ENCODE assay signal across 27 mouse cellular contexts in the genomic region with DNA sequence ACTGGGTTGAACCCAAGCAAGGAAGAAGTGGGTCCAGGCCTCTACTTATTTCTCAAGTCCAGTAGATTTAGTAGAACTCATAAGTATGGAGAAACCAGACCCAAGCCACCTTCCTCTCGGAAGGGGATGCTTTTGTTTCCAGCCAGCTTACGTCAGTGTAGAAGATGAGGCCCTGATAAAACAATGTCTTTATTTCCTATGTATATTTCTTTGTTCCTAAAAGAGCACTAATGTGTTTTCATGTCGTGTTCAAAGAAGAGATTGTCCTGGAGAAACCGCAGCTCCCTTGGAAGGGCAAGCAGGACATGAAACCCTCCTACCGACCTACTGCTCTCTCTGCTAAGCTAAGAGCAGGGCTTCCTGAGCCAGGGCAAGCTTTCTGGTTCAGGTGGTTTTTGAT. TPM values are rescaled to one million over a fixed set of nuclear protein-coding genes. Genes with fewer than 3 reads are reported as not detected.
DNase-seq lines count a peak whose midpoint lies in the region; ATAC-seq and TF ChIP-seq lines count a peak whose summit lies in the region.
"Had no signal": no experiment of that assay in that cellular context is flagged by ENCODE, and none has a peak within 500 bp of the region (broad histone marks: within the 10 kb centered on the region; RNA-seq: fewer than 3 reads in every experiment).

No protein-coding gene starts in this region.

- H3K4me3 ChIP-seq in gastrocnemius, adult 2 months = no peak overlapping the region
- H3K4me3 ChIP-seq in heart, embryonic 13.5 days = no peak overlapping the region
- no peak overlapping the region for H3K4me3 ChIP-seq in lung, postnatal 0 days (ENCODE audit: low read depth, low read length)
- no peak overlapping the region for H3K4me3 ChIP-seq in forebrain, embryonic 16.5 days (replicated peaks; ENCODE audit: low read length)
- H3K4me3 ChIP-seq: embryonic facial prominence, embryonic 15.5 days; limb, embryonic 10.5 days; liver, embryonic 15.5 days; midbrain, embryonic 10.5 days; myocyte; stomach, embryonic 15.5 days had no signal

- peak; percentile 91 for TF ChIP-seq EP300 in lung, postnatal 0 days (IDR thresholded peaks at IDR 0.05)

- TF ChIP-seq CTCF in gastrocnemius, adult 2 months (IDR thresholded peaks at IDR 0.05) = no peak
- no peak for TF ChIP-seq CTCF in lung, postnatal 0 days (IDR thresholded peaks at IDR 0.05)

- WGBS in heart, embryonic 13.5 days = 70% methylated on average over 5 of the region's 5 CpGs
- WGBS in lung, postnatal 0 days = 75% methylated on average over 5 of the region's 5 CpGs
- 87% methylated on average over 5 of the region's 5 CpGs for WGBS in forebrain, embryonic 16.5 days

- no peak for ATAC-seq in heart, embryonic 13.5 days (ENCODE audit: extremely low read depth, insufficient number of reproducible peaks, low FRiP score, low TSS enrichment)
- peak; percentile 79 for ATAC-seq in lung, postnatal 0 days
- ATAC-seq in forebrain, embryonic 16.5 days = no peak
- ATAC-seq: forebrain, embryonic 14.5 days; inflammation-experienced regulatory T-cells, adult 6 months; midbrain, embryonic 16.5 days had no signal

- intact Hi-C loops in gastrocnemius, adult 2 months (cut with DNase I) = no loop called here
- intact Hi-C loops in heart, postnatal 14 days (cut with DNase I) = no loop called here

- DNase-seq in gastrocnemius, adult 2 months = no peak
- DNase-seq in gastrocnemius, postnatal 4 days (ENCODE audit: low spot score in 2 of 2) = no peak
- no peak for DNase-seq in heart, postnatal 14 days
- peak; percentile 53 for DNase-seq in lung, postnatal 0 days (ENCODE audit: low spot score)
- no peak for DNase-seq in lung, postnatal 14 days
- no peak for DNase-seq in right cerebral cortex, adult 2 months (ENCODE audit: low spot score in 2 of 2)
- DNase-seq: adrenal gland, postnatal 25 days; cerebellum, adult 9-10 months; gastrocnemius, postnatal 10 days; kidney, adult 18-20 months; kidney, postnatal 4 days; liver; right cerebral cortex, adult 18-20 months; thymus, adult 2 months; thymus, postnatal 4 days had no signal

- H3K9ac ChIP-seq in heart, embryonic 13.5 days = no peak overlapping the region
- H3K9ac ChIP-seq in lung, postnatal 0 days (replicated peaks; ENCODE audit: low read depth) = no peak overlapping the region
- no peak overlapping the region for H3K9ac ChIP-seq in forebrain, embryonic 16.5 days (replicated peaks; ENCODE audit: low read depth, low read length)
- H3K9ac ChIP-seq: embryonic facial prominence, embryonic 15.5 days; hindbrain, embryonic 14.5 days; liver, embryonic 15.5 days; stomach, embryonic 15.5 days had no signal

- no peak overlapping the region for H3K4me2 ChIP-seq in heart, embryonic 13.5 days
- H3K4me2 ChIP-seq in lung, postnatal 0 days (replicated peaks; ENCODE audit: low read depth, low read length) = no peak overlapping the region
- H3K4me2 ChIP-seq in forebrain, embryonic 16.5 days (ENCODE audit: low read length) = no peak overlapping the region
- H3K4me2 ChIP-seq: embryonic facial prominence, embryonic 15.5 days; hindbrain, embryonic 14.5 days; liver, embryonic 15.5 days; stomach, embryonic 15.5 days had no signal

- H3K9me3 ChIP-seq in heart, embryonic 13.5 days = no peaks in the 10 kb centered on the region
- no peaks in the 10 kb centered on the region for H3K9me3 ChIP-seq in lung, postnatal 0 days (ENCODE audit: low read length)
- H3K9me3 ChIP-seq in forebrain, embryonic 16.5 days (ENCODE audit: control insufficient read depth, low read length) = no peaks in the 10 kb centered on the region
- H3K9me3 ChIP-seq: embryonic facial prominence, embryonic 15.5 days; limb, embryonic 10.5 days; liver, embryonic 15.5 days; midbrain, embryonic 10.5 days; stomach, embryonic 15.5 days had no signal

- no peaks in the 10 kb centered on the region for H3K27me3 ChIP-seq in heart, embryonic 13.5 days (replicated peaks)
- H3K27me3 ChIP-seq in lung, postnatal 0 days (replicated peaks; ENCODE audit: insufficient read depth, low read length) = no peaks in the 10 kb centered on the region
- no peaks in the 10 kb centered on the region for H3K27me3 ChIP-seq in forebrain, embryonic 16.5 days (replicated peaks; ENCODE audit: control insufficient read depth, insufficient read depth, low read length)
- H3K27me3 ChIP-seq: embryonic facial prominence, embryonic 15.5 days; liver, embryonic 15.5 days; stomach, embryonic 15.5 days had no signal

- H3K27ac ChIP-seq in gastrocnemius, adult 2 months = peak overlapping the region; percentile 80
- H3K27ac ChIP-seq in heart, embryonic 13.5 days (replicated peaks) = peak overlapping the region; percentile 32; the same call in 1 of the 2 replicates
- peak overlapping the region; percentile 52; the same call in 1 of the 2 replicates for H3K27ac ChIP-seq in lung, postnatal 0 days (ENCODE audit: low read length)
- H3K27ac ChIP-seq in forebrain, embryonic 16.5 days (ENCODE audit: low read length) = no peak overlapping the region
- H3K27ac ChIP-seq: embryonic facial prominence, embryonic 15.5 days; hindbrain, embryonic 14.5 days; limb, embryonic 10.5 days; liver, embryonic 15.5 days; midbrain, embryonic 10.5 days; stomach, embryonic 15.5 days had no signal

- H3K36me3 ChIP-seq in heart, embryonic 13.5 days = no peaks in the 10 kb centered on the region
- H3K36me3 ChIP-seq in lung, postnatal 0 days (ENCODE audit: insufficient read depth, low read length) = no peaks in the 10 kb centered on the region
- H3K36me3 ChIP-seq in forebrain, embryonic 16.5 days (ENCODE audit: control insufficient read depth, insufficient read depth) = no peaks in the 10 kb centered on the region
- H3K36me3 ChIP-seq: embryonic facial prominence, embryonic 15.5 days; limb, embryonic 10.5 days; liver, embryonic 15.5 days; midbrain, embryonic 10.5 days; stomach, embryonic 15.5 days had no signal

- H3K4me1 ChIP-seq in heart, embryonic 13.5 days = peaks cover 11% of the 10 kb centered on the region
- H3K4me1 ChIP-seq in lung, postnatal 0 days (ENCODE audit: insufficient read depth, low read depth, low read length) = no peaks in the 10 kb centered on the region
- H3K4me1 ChIP-seq in forebrain, embryonic 16.5 days (replicated peaks; ENCODE audit: control insufficient read depth, insufficient read depth, low read length) = no peaks in the 10 kb centered on the region
- H3K4me1 ChIP-seq: embryonic facial prominence, embryonic 15.5 days; liver, embryonic 15.5 days; stomach, embryonic 15.5 days had no signal

RNA-seq across cellular contexts. Expression of gene Itga6, which starts 20.6 kb away (rescaled TPM):
- total RNA-seq in gastrocnemius, adult 2 months (2021) = 10 to 100 TPM; 13.1 to 21.8 TPM
- total RNA-seq in gastrocnemius, postnatal 4 days (2021) = 10 to 100 TPM; 73.4 to 76.6 TPM
- polyA plus RNA-seq in heart, embryonic 13.5 days (2015; fragmentation: Nextera tagmentation; extraction: Ambion mirVana) = 65.2 and 65.8 TPM in 2 replicates
- total RNA-seq in heart, postnatal 14 days (2021) = 10 to 100 TPM; 79.2 to 80.7 TPM
- polyA plus RNA-seq in lung, postnatal 0 days (2015; fragmentation: Nextera tagmentation; extraction: Ambion mirVana) = 78.2 and 79.1 TPM in 2 replicates
- 21.6 and 23.7 TPM in 2 replicates for polyA plus RNA-seq in forebrain, embryonic 16.5 days (2015; fragmentation: Nextera tagmentation; extraction: Ambion mirVana)
